ENCODE assay signal across 7 mouse cellular contexts in genomic region chr5:125151872-125152534, GRCm38 (mm10). TPM values are rescaled to one million over a fixed set of nuclear protein-coding genes. Genes with fewer than 3 reads are reported as not detected.
DNase-seq lines count a peak whose midpoint lies in the region; ATAC-seq lines count a peak whose summit lies in the region.

No protein-coding gene starts in this region.

- peak overlapping the region; percentile 34 for H3K4me2 ChIP-seq in embryonic facial prominence, embryonic 12.5 days (replicated peaks)
- H3K4me2 ChIP-seq in intestine, embryonic 15.5 days (replicated peaks): peak overlapping the region; percentile 40

- H3K9ac ChIP-seq in embryonic facial prominence, embryonic 12.5 days: no peak overlapping the region; the same call in 1 of the 2 replicates
- H3K9ac ChIP-seq in intestine, embryonic 15.5 days: no peak overlapping the region; the same call in 1 of the 2 replicates

- H3K36me3 ChIP-seq in embryonic facial prominence, embryonic 12.5 days: no peaks in the 10 kb centered on the region
- no peaks in the 10 kb centered on the region for H3K36me3 ChIP-seq in intestine, embryonic 15.5 days

- WGBS in embryonic facial prominence, embryonic 12.5 days: 11% methylated on average over 17 of the region's 17 CpGs
- 20% methylated on average over 17 of the region's 17 CpGs for WGBS in intestine, embryonic 15.5 days

- H3K27me3 ChIP-seq in embryonic facial prominence, embryonic 12.5 days: no peaks in the 10 kb centered on the region
- no peaks in the 10 kb centered on the region for H3K27me3 ChIP-seq in intestine, embryonic 15.5 days (replicated peaks)

- H3K27ac ChIP-seq in embryonic facial prominence, embryonic 12.5 days: peak overlapping the region; percentile 90
- peak overlapping the region; percentile 64 for H3K27ac ChIP-seq in intestine, embryonic 15.5 days

- H3K9me3 ChIP-seq in embryonic facial prominence, embryonic 12.5 days: no peaks in the 10 kb centered on the region
- no peaks in the 10 kb centered on the region for H3K9me3 ChIP-seq in intestine, embryonic 15.5 days

- H3K4me3 ChIP-seq in embryonic facial prominence, embryonic 12.5 days: no peak overlapping the region
- no peak overlapping the region for H3K4me3 ChIP-seq in intestine, embryonic 15.5 days (replicated peaks)

- peaks cover 77% of the 10 kb centered on the region for H3K4me1 ChIP-seq in embryonic facial prominence, embryonic 12.5 days
- H3K4me1 ChIP-seq in intestine, embryonic 15.5 days (replicated peaks): peaks cover 75% of the 10 kb centered on the region

- ATAC-seq in embryonic facial prominence, embryonic 12.5 days (ENCODE audit: insufficient number of reproducible peaks, insufficient read depth, low FRiP score, low TSS enrichment): peak; percentile 54
- ATAC-seq in intestine, embryonic 15.5 days: peak; percentile 73

- DNase-seq in testis, postnatal 10 days (ENCODE audit: low spot score): peak; percentile 74
- DNase-seq in testis, postnatal 14 days (ENCODE audit: low spot score): no peak
- DNase-seq in mesoderm, embryonic 11.5 days (ENCODE audit: low read depth, low spot score): peak; percentile 95
- DNase-seq in natural killer cell, adult 2 months (ENCODE audit: low spot score in 2 of 2): no peak
- DNase-seq in cerebellum, adult 18-20 months: no peak

RNA-seq across cellular contexts. Expression of gene Ncor2, which starts 27.0 kb away (rescaled TPM):
- 31.6 and 33.4 TPM in 2 replicates for polyA plus RNA-seq in embryonic facial prominence, embryonic 12.5 days (2016; fragmentation: Nextera tagmentation; extraction: Ambion mirVana)
- 19.9 and 20.0 TPM in 2 replicates for polyA plus RNA-seq in intestine, embryonic 15.5 days (2015; fragmentation: Nextera tagmentation; extraction: Ambion mirVana)

Comparison
In these comparisons a context has a peak if more than half of its experiments do, and no peak if none do; other contexts are left out.
1. DNase-seq: peak in testis, postnatal 10 days (single experiment) and mesoderm, embryonic 11.5 days (single experiment); none in testis, postnatal 14 days (single experiment), natural killer cell, adult 2 months (0 of 2) and cerebellum, adult 18-20 months (0 of 2).